Mouse (Mus musculus) right cerebral cortex, adult 18-20 months (tissue): ENCODE results near the gene Gmfg.

Experiments used
- DNase-seq: peaks from one replicate; pipeline ENCODE4 v3.0.0; 2022; ENCODE audit warnings: mixed read lengths

Gene Gmfg

DNA sequence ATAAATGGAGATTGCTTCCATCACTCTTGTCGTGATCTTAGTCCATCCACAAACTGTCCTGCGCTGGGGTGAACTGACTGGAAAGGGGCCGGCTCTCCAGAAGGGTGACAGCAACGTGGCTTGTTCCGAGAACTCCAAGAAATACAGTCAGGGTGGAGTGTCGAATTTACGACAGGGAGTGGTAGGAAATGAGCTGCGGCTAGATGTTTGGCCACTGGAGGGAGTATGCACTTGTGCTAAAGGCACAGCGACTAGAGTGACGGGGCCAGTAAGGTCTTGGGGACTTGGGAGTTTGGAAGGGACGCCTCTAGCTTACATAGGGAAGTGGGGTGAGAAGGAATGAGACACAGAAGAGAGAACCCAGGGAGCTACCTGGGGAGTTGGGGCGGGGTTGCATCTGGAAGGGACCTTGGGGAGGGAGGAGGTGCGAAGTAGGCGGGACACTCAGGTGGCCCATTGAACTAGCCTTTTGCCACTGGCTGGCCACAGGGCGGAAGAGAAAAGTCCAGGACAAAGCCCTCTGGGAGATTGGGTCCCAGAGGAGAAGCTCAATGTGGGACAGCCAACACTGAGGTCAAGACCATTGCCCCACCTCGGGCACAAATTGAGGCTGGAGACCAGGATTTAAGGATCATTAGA is at the start of gene Gmfg:
TSS of gene Gmfg (plus strand) at position 516 of the 639 bp plus-strand sequence.
- peak; percentile 77 for DNase-seq

GRCm38 (mm10) chr7:28390331-28390730 is 46.9 kb upstream of the Gmfg start:
- no peak for DNase-seq

DNA sequence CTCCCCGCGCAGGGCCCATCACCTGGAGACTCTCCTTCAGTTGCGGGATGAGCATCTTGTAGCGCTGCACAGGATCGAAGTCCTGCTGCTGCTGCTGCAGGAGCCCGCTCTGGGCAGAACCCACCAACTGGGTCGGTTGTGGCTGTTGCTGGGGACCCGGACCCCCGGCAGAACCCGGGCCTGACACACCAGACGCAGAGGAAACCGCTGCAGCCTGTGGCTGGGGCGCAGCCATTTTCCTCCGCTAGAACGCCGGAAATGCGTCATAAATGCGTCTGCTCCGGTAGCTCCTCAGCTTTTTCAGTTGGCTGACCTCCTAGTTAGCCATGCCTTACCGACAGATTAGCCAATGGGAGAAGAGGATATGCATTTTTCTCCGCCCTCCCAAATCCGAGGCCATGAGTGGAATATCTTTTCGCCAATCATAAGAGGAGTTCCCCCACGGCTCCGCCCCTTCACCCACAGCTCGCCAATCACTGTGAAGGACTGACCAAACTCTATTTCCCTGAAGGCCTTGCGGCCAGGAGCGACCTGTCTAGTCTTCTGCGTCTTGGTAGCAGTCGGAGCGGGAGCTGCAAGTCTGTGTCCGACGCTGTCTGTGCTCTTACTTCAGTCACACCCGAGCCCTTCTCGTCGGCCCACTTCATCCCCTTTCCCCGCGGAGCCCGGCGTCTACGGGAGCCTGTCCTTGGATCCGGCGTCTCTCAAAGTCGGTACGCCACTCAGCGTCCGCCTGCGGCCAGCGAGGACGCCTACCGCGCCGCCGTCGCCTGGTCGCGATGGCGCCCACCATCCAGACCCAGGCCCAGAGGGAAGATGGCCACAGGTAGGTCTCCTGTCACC is 44.6 kb upstream of the Gmfg start, which contains the start of the genes Med29 and Paf1:
TSS of gene Med29 (minus strand) at position 280 of the 843 bp plus-strand sequence.
TSS of gene Paf1 (plus strand) at position 523 of the 843 bp plus-strand sequence.
- DNase-seq = peak; percentile 99

DNA sequence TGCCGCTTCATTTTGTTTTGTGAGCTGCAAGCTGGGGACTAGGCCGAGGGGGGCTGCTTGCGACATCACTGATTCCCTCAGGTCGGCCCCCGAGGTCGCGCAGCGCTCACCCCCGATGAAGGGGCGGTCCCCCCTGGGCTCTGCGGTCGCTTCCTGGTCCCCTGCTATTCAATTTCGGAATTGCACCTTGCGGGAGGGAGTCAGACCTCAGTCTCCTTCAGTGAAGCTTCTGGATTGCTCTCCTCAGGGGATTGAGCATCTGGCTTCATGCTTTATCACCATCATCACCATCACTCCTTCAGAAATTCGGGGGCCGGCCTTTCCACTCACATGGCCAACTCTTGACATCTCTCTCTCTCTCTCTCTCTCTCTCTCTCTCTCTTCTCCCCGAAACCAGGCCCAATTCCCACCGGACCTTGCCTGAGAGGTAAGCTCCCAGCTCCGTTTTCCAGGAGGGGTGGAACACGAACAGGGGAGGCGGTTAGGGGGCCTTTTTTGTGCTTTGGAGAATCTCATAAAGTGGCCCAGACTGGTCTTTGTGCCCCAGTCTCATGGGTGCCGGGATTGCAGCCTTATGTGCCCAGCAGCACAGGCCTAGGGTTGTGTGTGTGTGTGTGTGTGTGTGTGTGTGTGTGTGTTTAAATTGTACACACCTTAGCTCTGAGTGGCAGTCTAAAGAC is 43.8 kb upstream of the Gmfg start:
- no peak for DNase-seq

- DNase-seq = no peak
Measured at GRCm38 (mm10) chr7:28395425-28395824, 41.8 kb upstream of the Gmfg start.

GRCm38 (mm10) chr7:28398000-28398399 is 39.2 kb upstream of the Gmfg start:
- no peak for DNase-seq

GRCm38 (mm10) chr7:28398696-28399340 is 38.4 kb upstream of the Gmfg start:
- DNase-seq = no peak

GRCm38 (mm10) chr7:28401030-28401429 is 36.2 kb upstream of the Gmfg start:
- no peak for DNase-seq

DNA sequence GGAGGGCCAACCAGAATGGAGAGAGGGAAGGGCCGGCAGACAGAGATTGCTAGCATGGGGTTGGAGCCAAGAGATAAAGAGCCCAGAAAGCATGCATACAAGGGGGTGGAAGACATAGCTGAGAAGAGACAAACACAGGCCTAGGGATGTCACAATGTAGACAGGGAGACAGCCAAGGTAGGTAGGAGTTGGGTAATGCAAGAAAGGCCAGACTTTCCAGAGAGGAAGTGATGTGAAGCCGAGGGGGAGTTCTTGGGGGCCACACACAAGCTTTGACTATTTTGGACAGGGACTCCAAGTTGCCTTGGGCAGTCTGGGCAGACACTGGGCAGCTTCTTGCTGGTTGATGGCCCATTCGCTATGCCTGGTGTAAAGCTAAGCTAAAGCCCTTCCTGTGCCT is 35.3 kb upstream of the Gmfg start:
- DNase-seq = no peak

GRCm38 (mm10) chr7:28410841-28411475 is 26.3 kb upstream of the Gmfg start:
- no peak for DNase-seq

DNA sequence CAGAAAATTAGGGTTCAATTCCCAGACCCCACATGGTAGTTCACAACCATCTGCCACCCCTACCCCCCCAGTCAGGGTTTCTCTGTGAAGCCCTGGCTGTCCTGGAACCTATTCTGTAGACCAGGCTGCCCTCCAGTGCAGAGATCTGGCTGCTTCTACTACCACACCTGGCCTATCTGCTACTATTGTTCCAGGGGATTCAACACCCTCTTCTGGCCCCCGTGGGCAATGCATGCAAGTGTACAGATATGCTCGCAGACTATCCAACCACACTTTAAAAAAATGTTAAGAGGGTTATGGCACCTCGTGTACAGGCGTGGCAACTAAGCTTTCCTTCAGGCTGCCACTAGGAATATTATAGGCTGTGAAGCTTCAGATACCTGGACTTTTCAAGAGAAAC is 24.4 kb upstream of the Gmfg start:
- no peak for DNase-seq

GRCm38 (mm10) chr7:28417368-28417767 is 19.9 kb upstream of the Gmfg start:
- no peak for DNase-seq

DNA sequence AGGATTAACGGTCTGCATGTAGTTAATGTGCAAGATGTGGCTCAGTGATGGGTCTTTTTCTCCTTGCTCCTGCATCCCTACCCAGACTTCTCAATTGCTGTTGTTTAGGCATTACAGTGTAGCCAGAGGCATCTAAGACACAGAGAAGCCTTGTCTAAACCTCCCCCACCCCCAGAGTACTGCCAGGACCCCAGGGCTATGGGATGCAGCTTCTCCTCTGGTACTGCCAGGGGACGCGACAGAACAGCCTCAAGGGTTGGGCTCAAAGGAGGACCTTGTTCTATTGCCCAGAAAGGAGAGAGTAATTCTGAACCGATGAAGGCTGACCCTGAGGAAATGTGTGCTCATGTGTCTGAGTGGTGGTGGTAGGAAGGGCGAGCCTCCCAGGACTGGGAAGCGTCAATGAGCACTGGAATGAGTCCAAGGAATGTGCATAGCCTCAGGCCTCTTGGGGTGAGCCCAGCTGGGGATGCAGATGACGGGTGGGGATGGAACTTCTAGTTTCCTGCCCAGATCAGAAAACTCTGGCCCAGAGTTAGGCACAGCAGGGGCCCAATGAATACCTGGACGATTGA is 19.1 kb upstream of the Gmfg start:
- no peak for DNase-seq

DNA sequence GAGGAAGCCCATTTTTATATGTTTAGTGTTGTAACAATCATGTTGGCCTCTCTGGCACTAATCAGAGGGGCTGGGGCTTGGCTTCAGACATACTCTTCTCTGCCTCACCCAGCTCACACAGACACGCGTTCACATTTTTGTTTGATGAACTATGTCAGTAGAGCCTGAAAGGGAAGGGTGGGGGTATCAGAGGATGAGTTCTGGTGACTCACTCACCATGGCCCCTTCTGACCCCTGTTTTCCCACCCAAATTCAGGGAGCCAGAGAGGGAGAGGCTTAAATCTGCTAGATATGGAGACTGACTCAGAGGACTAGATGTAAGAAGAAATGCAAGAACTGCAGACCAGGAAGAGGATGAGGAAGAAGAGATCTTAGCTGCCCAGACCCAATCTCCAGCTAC is 17.8 kb upstream of the Gmfg start:
- no peak for DNase-seq

DNA sequence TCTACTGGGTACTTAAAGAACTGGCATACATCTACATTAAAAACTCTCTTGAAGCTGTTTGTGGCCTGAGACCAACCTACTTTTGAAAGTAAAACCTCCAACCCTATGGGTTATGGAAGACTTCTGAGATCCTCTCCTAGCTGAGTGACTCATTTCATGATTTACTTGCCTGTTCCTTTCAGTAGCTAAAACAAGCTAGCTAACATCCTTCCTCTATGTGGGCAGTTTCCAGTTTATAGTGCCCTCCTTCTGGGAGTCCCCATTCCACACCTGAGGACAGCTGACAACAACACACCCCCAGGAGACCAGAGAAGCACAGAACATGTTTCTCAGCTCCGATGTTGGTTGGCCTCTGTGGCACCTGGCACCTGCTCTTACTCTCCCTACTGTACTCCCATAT is 14.2 kb upstream of the Gmfg start:
- no peak for DNase-seq

DNA sequence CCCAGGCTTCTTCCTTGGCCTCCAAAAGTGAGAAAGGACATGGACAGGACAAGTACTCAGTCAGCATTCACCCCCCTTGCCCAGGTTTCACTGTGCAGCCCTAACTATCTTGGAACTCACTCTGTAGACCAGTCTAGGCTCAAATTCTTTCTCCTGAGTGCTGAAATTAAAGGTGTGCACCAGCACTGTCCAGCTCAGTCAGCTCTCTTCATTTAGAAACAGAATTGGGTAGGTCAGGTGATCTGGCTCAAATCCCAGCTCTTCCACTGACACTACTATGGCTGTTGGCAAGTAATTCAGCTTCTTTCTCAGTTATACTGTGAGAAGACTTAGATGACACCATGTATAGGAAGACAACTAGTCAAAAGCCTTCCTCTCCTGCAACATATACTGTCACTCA is 9.5 kb upstream of the Gmfg start:
- DNase-seq = no peak

- DNase-seq = no peak
Measured at GRCm38 (mm10) chr7:28430512-28430911, 6.7 kb upstream of the Gmfg start.

DNA sequence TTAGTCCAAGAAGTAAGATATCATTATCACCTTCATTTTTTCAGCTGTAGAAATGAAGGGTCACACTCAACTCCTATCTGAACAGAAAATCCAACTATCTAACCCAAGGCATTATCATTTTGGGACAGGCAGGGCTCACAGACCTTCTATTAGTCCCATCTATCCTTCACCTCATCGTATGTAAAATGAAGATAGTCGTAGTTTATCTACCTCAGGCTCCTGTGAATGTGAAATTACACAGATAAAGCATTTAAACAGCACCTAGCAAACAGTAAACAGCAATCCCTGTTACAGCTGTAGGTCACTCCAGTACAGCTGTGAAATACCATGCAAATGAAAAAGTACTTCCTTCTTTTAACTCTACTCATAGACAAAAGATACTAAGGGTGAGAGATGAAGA is 5.0 kb upstream of the Gmfg start:
- DNase-seq = no peak

DNA sequence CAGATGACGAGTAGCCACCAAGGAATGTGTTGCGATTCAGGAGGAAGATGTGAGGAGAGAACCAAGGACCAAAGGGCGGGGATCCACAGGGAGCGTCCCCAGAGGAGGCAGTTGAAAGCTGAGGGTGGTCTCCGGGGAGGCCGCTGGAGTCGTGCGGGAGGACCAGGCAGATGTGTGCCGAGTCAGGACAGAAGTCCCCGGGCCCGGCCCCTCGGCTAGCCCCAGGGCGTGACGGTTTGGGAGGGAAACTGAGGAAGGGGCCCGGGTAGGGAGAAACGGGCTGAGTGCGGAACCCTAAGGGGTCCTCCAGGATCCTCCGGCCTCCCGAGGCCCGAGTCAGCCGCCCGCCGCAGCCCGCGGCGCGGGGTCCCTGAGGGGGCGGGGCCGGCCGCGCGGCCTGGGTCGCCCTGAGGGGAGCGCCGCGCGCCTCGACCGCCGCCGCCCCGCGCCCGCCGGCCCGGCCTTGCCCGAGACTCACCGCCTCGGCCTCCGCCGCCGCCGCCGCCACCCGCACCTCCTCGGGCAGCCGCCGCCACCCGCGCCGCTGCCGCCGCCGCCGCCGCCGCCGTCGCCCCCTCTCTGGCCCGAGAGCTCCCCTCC is 1.5 kb upstream of the Gmfg start:
- no peak for DNase-seq

GRCm38 (mm10) chr7:28436271-28436904 is 859 bp upstream of the Gmfg start:
- peak; percentile 100 for DNase-seq

GRCm38 (mm10) chr7:28437964-28438363 is 717 bp downstream of the Gmfg start:
- DNase-seq = no peak
